Mouse (Mus musculus): Measurements from ENCODE around the gene Fam69a.

- TF ChIP-seq CTCF (IDR thresholded peaks at IDR 0.05) (no peak), POLR2A (IDR thresholded peaks at IDR 0.05; ENCODE audit: insufficient read depth, low read depth, low read length) (no peak)
Observed at GRCm38 (mm10) chr5:107982016-107982415, 4.9 kb downstream of the Fam69a start.

Data from heart, adult 2 months (tissue).